Mouse (Mus musculus) kidney, adult 11 months (tissue): ENCODE measurements at regions not wholly inside any gene's neighbourhood (a gene's known extent, or its start where the extent isn't known, plus 50 kb on each side); places are given as distances from the start of the nearest gene placed in this dataset.

Experiments used
- DNase-seq: peaks from one replicate; pipeline ENCODE4 v3.0.0; 2022

DNA sequence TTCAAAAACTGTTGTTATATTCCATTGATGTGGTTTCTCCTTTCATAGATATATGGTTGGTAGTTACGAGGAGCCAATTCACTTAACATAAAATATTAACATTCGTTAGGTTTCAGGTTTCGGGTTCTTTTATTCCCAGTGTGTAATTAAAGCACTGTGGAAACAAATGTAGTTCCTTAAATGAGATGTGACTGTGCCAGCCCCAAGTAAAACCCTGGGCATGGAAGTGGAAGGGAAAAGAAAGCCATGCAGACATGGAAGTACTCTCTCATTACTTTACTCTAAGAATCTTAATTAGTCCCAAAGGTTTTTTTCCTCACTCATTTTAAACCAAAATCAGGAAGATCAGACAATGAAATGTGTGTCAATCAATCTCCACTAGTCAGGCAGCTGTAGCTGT, 784.9 kb upstream of the Apob start:
- DNase-seq = no peak

DNA sequence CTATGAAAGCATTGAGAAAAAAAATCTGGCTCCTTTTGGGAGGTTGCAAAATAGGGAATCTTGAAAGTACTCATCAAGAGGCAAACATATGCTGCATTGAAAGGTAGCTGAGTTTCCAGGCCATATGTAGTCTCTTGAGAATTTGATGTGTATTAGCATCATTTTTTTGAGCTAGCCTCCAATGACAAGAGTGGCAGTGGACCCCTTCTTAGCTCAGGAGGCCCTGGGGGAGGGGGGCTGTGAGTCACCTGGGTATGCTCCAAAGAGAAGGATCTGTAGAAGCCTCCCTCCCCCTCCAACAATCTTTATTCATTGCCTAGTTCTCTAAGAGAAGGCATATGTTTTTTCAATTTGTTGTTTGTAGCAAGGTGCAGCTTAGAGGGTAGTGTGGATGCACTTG, 779.4 kb upstream of the Apob start:
- no peak for DNase-seq

DNA sequence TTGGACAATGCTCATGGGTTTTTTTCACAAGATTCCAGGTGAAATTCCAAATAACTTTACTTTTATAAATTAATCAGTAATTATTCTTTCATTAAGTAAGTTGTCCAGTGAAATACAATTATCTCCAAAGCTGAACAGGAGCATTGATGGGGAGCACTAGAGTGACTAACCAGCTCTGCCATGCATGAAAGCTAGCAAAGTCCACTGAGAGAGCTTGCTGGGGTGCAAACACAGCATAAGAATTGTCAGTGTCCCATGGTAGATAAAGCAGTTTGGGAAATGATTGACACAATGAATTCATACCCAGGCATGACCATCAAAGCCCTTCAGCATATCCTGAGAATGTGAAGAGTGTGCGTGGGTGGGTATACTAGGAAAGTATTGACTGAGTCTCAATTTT, 776.6 kb upstream of the Apob start:
- DNase-seq = no peak

DNA sequence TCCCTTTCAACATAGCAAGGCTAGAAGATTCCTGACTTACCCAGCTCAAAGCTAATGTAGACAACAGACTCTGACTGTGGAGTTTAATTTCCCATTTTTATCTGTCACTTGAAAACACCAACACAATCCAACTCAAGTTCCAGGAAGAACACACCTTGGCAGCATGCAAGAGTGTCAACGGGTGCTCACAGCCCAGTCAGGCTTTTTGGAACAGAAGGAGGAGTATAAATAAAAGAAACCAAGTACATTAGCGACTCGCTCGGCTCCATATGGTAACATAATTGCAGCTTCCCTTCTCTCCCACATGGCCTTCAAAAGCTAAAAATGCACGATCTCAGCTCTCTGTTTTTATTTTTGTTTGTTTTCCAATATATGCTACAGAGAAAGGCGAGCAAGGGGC, 761.8 kb upstream of the Apob start:
- no peak for DNase-seq

DNA sequence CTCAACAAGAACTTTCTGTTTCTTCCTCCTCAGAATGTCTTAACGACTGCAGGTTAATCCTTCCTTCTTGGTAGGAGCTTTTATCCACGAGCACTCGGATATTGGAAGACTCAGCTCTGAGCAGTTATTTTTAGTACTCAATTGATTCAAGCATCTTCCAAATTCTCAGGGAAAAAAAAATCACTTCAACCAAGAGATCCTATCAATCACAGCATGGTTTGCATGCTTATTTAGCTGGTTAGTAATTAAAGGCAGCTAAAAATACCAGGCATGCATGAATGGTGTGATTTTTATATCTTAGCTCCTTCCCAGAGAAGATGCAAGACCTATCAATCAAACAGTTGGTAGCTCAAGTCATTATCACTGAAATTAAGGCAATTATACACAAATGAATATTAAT, 759.9 kb upstream of the Apob start:
- no peak for DNase-seq

DNA sequence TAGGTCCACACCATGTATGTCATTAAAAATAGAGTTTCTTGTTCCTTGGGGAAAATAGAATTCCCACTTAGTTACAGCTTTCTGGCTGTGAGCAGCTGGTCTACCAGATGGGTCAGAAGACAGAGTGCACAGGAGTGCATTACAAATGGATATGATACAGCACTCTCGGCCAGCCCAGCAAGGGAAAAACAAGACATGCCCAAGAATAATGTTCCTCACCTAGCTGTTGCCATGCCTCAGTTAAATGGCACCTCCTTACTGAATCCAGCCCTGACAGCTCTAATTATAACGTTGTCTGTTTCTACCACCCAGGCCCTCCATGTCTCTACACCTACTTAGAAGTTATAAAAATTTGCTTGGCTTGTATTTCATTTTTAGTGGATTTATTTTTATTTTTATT, 749.3 kb upstream of the Apob start:
- no peak for DNase-seq

DNA sequence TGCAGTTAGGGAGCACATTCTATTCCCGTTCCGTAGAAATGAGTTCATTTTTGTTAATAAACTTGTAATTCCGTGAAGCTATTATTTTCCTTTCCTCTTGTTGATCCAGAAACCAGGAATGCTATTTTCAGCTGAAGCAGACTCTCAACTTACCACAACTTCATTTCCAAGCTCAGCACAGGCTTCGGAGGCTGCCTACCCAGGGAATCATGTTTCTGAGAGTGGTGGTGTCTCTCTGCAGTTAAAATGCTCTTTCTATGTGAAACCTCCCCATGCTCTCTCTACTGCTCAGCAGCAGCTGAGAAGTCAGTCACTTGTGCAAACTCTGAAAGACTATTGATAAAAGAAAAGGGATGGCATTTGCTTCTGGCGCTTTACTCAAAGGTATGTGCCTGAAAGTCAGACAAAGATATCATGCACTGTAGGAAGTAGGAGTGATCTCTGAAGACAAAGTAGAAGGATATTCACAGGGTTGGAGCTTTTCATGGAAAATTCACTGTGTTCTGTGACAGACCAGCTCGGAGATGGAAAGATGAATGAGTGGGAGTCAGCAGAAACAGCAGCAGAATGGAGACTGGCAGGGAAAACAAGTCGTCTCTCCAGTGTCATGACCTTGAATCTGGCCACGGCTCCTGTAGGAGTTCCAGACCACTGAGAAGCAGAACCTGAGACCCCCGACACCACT, 748.8 kb upstream of the Apob start:
- no peak for DNase-seq

DNA sequence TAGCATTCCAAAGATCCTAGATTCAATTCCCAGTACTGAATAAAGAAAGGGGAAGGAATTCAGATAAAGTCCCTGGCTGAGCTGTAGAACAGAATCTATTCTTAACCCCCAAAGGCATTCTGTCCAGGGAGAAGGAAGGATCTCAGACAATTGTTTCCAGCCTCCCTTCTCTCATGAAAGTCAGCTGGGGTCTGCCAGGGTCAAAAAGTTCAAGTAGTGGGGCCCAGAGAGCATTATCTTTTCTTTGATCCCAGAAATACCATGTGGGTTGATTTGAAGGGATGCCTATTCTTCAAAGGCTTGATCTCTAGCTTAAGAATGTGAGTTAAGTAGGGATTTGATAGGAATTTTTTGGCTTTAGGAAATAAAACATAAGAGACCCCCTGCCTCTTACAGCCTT, 727.1 kb upstream of the Apob start:
- DNase-seq = no peak

DNA sequence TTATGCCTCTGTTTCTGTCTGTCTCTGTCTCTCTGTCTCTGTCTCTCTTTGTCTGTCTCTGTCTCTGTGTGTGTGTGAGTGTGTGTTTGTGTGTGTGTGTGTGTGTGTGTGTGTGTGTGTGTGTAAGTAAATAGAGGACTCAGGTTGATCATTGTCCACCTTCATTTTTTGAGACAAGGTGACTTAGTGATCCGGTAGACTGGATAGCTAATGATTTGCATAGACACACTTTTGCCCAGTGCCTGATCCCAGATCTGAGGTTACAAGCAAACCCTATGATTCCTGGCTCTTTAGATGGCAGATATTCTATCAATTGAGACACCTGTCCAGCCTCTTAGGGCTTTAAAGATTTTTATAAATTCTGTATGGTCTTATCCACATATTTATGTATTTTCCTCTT, 706.9 kb upstream of the Apob start:
- DNase-seq = peak; percentile 10

DNA sequence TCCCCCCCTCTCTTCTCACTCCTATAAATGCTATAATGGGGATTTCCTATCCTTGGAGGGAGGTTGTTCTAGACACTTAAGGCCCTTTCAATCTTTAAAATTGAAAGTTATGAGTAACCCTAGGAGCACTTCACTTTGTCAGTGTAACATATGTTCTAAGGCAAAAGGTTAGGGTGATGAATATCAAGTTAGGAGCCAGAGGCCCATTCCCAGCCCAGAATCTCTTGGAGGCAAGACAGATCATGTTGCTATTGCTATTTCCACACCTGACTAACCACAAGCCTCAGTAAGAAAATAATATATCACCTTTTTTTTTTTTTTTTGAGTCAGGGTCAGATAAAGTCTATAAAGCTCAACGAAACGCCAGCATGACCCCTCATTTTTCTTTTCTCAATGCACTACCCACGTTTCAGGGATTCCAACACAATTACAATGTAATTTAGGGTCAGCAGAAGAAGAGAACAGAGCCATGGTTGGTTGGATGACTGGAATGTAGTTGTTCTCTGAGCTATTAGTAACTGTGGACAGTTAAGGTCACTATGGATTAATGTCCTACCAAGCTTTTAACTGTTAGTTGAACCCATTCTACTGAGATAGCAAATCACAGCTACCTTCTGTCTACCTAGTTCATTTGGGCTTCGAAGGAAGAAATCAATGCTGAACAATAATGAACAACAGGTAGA, 693.0 kb upstream of the Apob start:
- DNase-seq = no peak

DNA sequence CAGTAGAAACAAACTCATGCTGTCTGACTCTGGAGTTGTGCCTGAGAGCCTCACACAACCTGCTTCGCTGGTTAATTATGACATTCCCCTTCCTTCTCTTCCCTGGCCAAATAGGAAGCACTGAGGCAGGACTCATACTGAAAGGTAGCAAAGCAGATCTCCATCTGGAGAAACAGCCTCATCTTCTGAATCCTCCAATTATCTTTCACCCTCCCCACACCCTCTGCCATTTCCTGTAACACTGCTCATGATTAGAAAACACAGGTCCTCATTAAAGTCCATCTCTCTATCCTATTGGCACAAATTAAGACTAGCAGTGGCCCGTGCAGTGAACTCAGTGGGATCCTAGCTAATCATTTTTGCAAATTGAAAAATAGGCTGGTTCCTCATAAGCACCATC, 685.9 kb upstream of the Apob start:
- DNase-seq = no peak

DNA sequence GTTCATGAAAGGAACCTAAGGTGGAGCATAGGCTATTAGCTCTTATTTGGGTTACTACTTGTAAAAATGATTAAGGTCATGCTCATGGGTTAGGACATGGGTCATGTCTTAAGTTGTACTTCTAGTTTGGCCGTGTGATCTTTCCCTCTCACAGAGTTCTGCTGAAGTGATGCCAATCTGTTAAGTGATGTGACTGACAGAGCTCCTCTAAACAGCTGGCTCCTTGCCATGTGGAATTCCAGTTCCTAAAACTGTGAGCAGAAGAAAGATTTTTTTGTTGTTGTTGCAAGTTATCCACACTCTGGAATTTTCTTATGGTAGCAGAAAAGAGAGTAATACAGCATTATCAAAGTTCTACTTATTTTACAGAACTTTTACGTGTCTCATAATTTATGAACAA, 680.4 kb upstream of the Apob start:
- no peak for DNase-seq

DNA sequence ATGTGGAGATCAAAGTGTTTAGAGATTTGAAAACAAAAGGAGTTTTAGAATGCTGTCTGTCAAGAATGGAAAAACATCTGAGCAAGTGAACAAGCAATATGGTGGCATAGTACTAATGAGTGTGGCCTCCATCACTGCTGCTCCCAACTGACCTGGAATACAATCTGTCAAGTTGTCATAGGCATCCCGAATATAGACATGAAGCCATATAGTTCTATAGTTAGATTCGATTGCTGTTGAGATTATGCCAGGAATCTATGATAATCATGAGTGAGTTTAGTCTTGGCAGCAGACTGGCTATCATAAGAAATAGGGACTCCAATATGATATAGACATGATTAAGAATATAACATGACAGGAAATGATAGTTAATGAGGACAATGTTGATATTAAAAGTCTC, 656.0 kb upstream of the Apob start:
- DNase-seq = no peak

DNA sequence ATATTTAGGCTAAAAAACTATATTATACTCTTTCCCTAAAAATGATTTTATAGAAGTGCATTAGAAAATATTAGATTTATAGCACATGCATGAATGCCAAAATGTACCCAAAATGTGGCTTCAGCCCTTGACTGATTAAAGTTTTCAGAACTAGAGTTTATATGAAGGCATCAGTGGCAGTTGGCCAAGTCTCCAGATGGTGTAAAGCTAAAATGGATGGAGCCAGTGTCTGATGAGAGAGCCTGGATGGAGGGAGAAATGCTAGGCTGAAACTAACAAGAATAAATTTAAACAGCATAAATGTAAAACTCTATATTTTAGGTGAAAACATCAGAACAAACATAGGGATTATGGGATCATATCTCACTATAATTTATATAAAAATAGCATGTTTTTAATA, 648.8 kb upstream of the Apob start:
- no peak for DNase-seq
